Mouse (Mus musculus) cerebellum, adult 9-11 months (tissue): ENCODE measurements around the gene Rassf10.
A peak's percentile ranks its signal among the peaks of the same experiment; 100 is the strongest.
"Not testable (repeated sequence)": the region's sequence is repeated elsewhere in the genome, so short reads cannot be mapped to it uniquely, and the experiment has no call there.

ENCODE experiments used
- DNase-seq: peaks from one replicate; pipeline ENCODE4 v3.0.0; 2022

The Rassf10 gene

GRCm38 (mm10) chr7:112953777-112954291 is at the start of gene Rassf10:
Gene Rassf10 (plus strand): TSS chr7:112953962.
- peak; percentile 25 for DNase-seq

DNA sequence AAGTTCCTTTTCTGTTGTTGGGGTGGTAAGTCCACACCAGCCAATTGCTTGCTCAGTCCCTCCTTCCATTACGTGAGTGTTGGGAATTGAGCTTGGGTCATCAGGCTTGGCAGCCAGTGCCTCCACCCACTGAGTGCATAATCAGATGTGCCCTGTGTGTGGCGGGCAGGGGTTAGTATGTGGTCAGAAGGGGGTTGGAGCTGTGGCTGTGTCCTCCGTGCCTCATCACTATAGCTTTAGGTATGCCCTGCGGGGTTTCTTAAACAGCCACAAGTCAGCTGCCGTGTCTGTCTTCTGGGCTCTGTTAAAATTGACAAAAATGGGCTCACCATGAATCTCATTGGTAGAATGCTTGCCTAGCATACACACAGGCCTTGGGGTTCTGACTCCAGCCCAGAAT is 46.9 kb upstream of the Rassf10 start:
- no peak for DNase-seq

DNA sequence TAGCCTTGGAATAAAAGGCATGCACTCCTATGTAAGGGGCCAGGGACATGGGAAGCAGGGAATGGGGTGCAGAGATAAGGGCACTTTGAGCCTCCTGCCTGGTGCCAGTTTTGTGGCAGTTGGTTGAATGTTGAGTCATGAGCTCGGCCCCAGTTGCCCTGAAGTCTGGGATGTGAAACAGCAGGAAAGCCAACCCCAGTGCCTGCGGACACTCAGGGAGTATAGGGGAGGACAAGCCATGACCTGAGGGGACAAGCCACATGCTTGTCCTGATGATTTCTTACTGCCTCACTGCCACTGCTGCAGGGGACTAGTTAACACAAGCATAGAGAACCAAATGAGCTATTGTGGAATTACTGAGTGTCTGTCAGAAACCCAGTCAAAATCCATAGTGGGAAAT is 46.3 kb upstream of the Rassf10 start:
- no peak for DNase-seq

DNA sequence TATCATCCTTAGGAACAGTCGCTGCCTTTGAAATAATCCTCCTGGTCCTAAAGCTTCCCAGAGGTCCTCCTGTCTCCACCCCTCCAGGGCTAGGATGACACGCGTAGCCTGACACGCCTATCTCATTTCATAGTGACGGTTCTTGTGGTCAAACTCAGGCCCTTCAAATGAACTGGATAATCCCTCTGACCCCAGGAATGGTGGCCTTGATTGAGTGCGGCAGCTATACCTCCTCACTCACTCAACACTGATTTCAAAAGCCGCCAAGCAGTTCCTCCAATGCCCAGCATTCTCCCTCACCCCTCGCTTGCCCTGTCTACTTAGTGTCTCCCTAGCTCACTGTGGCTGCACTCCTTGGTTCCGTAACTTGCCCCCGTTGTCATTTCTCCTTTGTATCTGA is 44.6 kb upstream of the Rassf10 start:
- DNase-seq: no peak

DNA sequence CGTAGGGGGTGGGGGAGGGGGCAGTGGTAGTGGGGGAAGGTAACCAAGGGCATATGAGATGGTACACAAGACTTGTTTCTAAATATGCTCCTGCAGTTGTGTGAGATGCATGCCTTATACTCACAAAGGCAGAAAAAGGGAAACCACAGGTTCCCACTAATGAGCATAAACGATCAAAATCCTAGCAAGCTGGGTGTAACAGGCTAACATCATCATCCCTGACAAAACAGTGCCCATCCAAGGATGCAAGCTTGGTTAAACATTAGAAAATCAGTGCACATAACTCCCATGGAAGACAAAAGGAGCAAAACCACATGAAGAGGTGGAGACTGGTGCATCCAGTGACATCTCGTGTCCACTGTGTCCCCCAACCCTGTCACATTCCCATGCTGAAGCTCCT is 40.8 kb upstream of the Rassf10 start:
- DNase-seq: no peak

- no peak for DNase-seq
Measured at GRCm38 (mm10) chr7:112915571-112915970, 38.2 kb upstream of the Rassf10 start.

GRCm38 (mm10) chr7:112917613-112918278 is 36.0 kb upstream of the Rassf10 start:
- DNase-seq: no peak

DNA sequence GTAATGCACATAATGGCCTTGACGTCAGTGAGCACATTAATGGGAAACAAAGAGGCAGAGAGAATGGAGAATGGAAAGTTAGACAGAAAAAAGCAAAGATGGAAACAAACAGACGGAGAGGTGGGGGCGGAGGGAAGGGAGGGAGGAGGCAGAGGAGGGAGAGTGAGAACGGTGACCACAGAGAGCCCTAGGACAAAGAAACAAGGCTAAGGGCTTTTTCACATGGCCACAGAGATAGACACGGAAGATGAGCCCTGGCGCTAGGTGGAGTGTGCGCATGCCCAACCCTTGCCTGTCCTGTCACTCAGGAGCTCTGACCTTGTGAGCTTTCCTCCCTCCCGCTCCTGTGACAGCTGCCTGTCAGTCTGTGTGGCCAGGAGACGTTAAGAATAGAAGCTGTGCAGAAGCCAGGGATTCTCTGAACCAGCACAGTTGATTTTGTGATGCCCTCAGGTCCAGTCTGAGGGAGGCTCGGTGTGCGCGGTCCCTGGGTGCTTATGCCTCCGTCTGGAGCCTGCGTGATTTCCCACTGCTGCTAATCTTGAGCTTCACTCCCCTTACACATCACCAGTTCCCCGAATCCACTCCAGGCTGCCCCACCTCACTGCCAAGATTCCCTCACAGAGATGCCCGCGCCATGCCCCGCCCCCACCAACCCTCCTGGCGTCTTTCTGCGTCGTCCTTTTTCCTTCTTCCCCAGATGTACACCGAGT is 35.3 kb upstream of the Rassf10 start:
- DNase-seq: peak; percentile 77

- DNase-seq: peak; percentile 71
Measured at GRCm38 (mm10) chr7:112919845-112920244, 33.9 kb upstream of the Rassf10 start.

DNA sequence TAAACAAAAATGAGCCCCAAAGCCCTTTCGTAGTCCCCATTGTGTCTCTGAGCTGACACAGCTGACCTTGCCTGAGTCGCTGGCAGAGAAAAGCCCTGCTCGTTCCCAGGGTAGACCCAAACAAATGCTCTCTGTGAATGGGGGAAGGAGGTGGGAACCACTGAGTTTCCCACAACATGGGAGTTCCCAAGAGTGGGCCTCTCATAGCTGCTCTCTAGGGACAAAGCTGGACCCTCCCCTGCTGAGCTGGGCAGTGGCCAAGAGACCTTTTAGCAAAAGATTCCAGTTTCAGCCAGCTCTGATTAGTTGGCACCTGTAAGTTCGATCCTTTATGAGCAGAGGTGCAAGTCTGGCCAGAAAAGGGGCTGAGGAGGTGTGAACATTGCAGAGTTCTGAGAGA is 31.0 kb upstream of the Rassf10 start:
- no peak for DNase-seq

DNA sequence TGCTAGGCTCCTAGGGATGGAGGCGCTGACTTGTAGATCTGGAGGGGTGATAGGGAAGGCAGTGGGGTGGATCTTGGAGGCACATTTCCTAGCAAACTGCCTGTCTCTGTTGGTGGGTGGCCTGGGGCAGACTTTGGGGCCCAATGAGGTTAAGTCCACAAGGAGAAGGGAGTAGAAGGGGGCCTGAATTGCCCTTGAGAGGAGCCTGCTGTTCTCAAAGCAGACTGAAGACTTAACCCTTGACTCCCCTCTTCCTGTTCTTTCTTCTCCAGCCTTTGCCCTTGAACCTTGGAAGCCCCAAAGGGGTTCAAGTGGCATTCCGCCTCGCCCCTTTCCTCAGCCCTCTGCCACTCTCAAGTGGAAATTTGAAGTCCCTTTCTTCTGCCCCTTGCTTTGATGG is 30.1 kb upstream of the Rassf10 start:
- no peak for DNase-seq

GRCm38 (mm10) chr7:112930669-112931068 is 23.1 kb upstream of the Rassf10 start:
- no peak for DNase-seq

GRCm38 (mm10) chr7:112935876-112936275 is 17.9 kb upstream of the Rassf10 start:
- DNase-seq: not testable (repeated sequence)

DNA sequence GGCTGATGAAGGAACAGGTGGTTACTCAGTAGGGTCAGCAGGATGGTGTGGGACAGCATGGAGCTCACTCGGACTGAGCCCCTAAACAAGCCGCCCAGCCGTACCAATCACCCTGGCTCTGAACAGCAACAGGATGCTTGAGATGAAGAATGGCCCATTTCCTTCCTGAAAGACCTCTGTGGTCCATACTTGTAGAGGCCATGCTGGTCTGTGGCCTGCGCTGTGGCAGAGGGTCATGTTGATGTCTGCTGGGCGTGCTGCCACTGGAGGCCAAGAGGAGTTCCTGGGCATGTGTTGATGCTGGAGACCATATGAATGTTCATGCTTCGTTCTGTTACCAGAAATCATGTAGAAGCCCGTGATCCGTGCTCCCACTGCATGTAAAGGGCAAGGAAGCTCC is 16.7 kb upstream of the Rassf10 start:
- no peak for DNase-seq

DNA sequence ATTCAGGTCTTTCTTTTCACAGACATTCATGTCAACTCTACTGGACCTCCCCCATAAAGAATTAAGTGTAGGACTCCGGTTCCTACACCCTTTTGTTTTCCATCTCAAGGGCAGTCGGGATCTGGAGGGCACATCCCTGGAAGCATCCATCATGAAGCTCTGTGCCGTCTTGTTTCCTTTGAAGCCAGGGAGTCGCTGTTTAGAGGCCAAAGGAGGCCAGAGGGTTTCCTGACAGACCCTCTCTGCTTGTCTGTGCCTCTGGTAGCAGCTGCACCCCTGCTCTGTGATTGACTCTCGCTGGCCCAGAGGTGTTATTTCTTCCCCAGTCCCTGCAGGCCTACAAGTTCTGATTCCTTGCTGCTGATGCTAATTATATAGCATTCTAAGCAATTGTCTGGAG is 14.8 kb upstream of the Rassf10 start:
- no peak for DNase-seq

- no peak for DNase-seq
Measured at GRCm38 (mm10) chr7:112942567-112942966, 11.2 kb upstream of the Rassf10 start.

DNA sequence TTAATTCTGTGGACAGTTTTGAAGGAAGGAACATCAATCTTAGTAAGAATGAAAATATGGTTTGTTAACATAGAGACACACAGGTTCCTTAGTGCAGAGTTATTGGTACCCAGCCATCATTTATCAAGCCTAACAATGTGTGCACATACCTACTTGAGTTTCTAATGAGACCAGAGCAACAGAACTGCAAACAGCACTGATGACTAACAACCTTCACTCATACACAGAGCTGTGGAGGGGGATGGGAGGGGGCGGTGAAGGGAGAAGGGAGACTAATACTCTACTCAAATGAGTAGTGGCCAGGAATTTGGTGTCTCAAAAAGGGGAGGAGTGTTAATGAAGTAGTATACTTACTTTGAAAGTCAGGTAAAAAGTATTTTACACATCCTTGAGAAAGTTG is 10.7 kb upstream of the Rassf10 start:
- DNase-seq: no peak

DNA sequence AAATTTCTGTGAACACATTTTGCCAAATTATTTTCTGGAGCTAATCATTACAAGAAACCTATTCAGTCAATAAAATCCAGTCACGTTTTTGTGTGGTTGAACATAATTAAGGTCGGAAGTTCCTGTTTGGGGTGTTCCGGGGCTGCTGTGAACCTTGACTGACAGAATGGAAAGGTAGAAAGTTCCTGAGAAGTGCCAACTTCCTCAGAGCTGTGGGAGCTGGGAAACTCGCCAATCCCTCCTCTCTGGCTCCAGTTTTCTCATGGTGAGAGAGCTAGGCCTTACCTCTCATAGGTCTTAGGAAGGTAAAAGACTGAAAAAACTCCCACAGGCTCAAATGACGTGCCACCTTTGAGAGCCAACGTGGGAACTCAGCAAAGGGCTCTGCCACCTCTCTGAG is 7.1 kb upstream of the Rassf10 start:
- no peak for DNase-seq

DNA sequence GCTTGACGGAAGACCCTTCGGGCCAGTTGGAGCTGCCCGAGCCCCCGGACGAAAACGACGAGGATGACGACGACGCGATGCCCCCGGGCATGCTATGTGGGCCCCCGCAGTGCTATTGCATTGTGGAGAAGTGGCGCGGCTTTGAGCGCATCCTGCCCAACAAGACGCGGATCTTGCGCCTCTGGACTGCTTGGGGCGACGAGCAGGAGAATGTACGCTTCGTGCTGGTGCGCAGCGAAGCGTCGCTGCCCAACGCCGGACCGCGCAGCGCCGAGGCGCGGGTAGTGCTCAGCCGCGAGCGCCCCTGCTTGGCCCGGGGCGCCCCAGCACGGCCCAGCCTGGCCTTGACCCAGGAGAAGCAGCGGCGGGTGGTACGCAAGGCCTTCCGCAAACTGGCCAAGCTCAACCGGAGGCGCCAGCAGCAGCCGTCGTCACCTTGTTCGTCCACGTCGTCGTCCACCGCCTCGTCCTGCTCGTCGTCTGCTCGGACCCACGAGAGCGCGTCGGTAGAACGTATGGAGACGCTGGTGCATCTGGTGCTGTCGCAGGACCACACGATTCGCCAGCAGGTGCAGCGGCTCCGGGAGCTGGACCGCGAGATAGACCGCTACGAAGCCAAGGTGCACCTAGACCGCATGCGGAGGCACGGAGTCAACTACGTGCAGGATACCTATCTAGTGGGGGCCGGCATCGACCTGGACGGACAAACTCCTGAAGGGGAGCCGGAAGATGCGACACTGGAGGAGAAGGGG is 765 bp downstream of the Rassf10 start:
- DNase-seq: peak; percentile 6

GRCm38 (mm10) chr7:112955103-112955827 is 1.5 kb downstream of the Rassf10 start:
- DNase-seq: peak; percentile 19

DNA sequence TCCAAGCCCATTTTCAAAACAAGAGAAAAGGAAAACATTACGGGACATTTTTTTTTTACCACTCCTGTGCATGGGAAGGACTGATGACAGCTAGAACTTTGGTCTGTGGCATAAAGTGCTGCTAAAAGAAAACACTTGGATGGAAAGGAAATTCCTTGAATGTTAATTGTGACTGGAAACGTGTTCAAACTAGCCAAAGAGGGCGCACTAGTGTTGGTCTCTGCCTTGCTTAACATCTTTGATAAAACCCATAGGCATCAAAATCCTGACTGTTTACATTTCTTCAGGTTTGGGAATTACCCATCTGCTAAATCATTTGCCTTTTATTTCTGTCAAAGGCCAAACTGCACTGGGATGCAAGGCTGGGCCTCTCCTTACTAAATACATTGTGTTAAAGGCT is 2.2 kb downstream of the Rassf10 start:
- DNase-seq: no peak

- DNase-seq: no peak
Measured at GRCm38 (mm10) chr7:112956961-112957360, 3.2 kb downstream of the Rassf10 start.

DNA sequence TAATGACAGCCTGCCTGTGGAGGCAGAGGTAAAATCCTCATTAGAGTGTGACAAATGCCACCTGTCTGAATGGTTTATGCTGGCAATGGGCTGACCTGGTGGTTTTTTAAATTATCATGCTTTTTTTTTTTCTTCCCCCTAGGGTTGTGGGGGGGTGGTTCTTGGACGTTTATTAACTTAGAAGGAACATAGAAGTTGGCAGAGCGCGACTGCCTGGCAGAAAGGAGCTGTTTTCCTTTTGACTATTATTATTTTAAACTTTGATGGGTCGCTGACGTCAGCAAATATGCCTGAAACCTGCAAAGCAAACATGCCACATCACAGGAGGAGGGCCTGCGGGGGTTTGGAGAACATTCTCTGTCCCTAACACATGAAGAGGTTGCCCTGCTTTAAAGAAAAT is 3.9 kb downstream of the Rassf10 start:
- no peak for DNase-seq
